Mouse (Mus musculus) Patski (cell line): ENCODE results near the gene Deaf1. TPM values are rescaled to one million over a fixed set of nuclear protein-coding genes. Genes with fewer than 3 reads are reported as not detected.

ENCODE experiments used
- ATAC-seq: fragments of 100-300 bp; one replicate; pipeline ENCODE4 v1.8.0; 2021
- CTCF ChIA-PET: fragments of 350-600 bp; sonication (Branson Sonifier 250); formaldehyde crosslinking; loops from one replicate; lab custom pipeline; 2022; ENCODE audit warnings: inconsistent platforms; lab: Charles Lee
- POLR2A ChIA-PET: fragments of 350-600 bp; sonication (Branson Sonifier 250); formaldehyde crosslinking; loops from one replicate; lab custom pipeline; 2022; ENCODE audit warnings: antibody characterized with exemption, inconsistent platforms; lab: Charles Lee
- DNase-seq: peaks from one replicate; pipeline ENCODE4 v3.0.0-alpha.2; 2011; ENCODE audit warnings: low read depth, low spot score
- H3K27me3 ChIP-seq: fragments of 371-371 bp; one replicate; pipeline ENCODE4 v1.5.1; 2021
- CTCF ChIP-seq: fragments of 100-300 bp; IDR thresholded peaks from one replicate; pipeline ENCODE4 v1.5.1; 2021
- in situ Hi-C: fragments of 300-500 bp; cut with MboI; formaldehyde crosslinking; loops from 3 replicates; pipeline ENCODE4 v1.11.1; 2018; ENCODE audit warnings: low pct_unique_long_range_greater_than_20kb, mixed read lengths
- polyA plus RNA-seq: library from polyadenylated mRNA; unstranded; gene quantifications from one replicate; pipeline ENCODE4 v1.2.3, GENCODE M21; 2021

Deaf1 gene
- polyA plus RNA-seq, 1 experiment from 2014 or later, result 62.1 TPM

GRCm38 (mm10) chr7:141340476-141340875 is 13.0 kb upstream of the Deaf1 start:
- CTCF ChIA-PET, result interaction anchor here (1.1 to 1.9 kb wide), 5 partner anchors 9 to 55 kb away, joined by 3 to 4 read pairs (median 3); no protein-coding TSS in a partner anchor
- no peaks in the 10 kb centered on the region for H3K27me3 ChIP-seq
- DNase-seq (no peak), ATAC-seq (peak; percentile 45)
- in situ Hi-C loops, result no loop called here
- POLR2A ChIA-PET, result interaction anchor here (1.8 to 1.9 kb wide), 2 partner anchors 12 to 20 kb away, joined by 6 to 8 read pairs; no protein-coding TSS in a partner anchor
- no peak for TF ChIP-seq CTCF

GRCm38 (mm10) chr7:141340023-141340422 is 12.5 kb upstream of the Deaf1 start:
- in situ Hi-C loops, result no loop called here

GRCm38 (mm10) chr7:141339215-141339920 is 11.9 kb upstream of the Deaf1 start:
- no peaks in the 10 kb centered on the region for H3K27me3 ChIP-seq
- ChIA-PET CTCF (interaction anchor here (0.8 to 2.5 kb wide), 9 partner anchors 10 to 101 kb away, joined by 3 to 9 read pairs (median 3); partner anchors contain the start of gene Taldo1), POLR2A (interaction anchor here (0.8 to 1.9 kb wide), 6 partner anchors 11 to 58 kb away, joined by 3 to 9 read pairs (median 6); partner anchors contain the start of gene Taldo1)
- DNase-seq, result no peak
- peak; percentile 6 for ATAC-seq
- in situ Hi-C loops, result no loop called here
- TF ChIP-seq CTCF, result no peak

More at GRCm38 (mm10) chr7:141340023-141340422, 12.5 kb upstream of the Deaf1 start:
- no peak for TF ChIP-seq CTCF
- no peaks in the 10 kb centered on the region for H3K27me3 ChIP-seq
- CTCF ChIA-PET, result interaction anchor here (0.8 to 2.5 kb wide), 10 partner anchors 9 to 101 kb away, joined by 3 to 9 read pairs (median 4); partner anchors contain the start of gene Taldo1
- DNase-seq (no peak), ATAC-seq (no peak)
- POLR2A ChIA-PET, result interaction anchor here (0.8 to 1.9 kb wide), 3 partner anchors 11 to 59 kb away, joined by 6 to 9 read pairs (median 8); no protein-coding TSS in a partner anchor

GRCm38 (mm10) chr7:141338576-141339131 is 11.2 kb upstream of the Deaf1 start, which contains the start of gene Eps8l2:
Gene Eps8l2, plus strand, starts transcription at chr7:141338880.
- ATAC-seq, result peak; percentile 55
- no peak for DNase-seq
- H3K27me3 ChIP-seq, result no peaks in the 10 kb centered on the region
- CTCF ChIA-PET, result interaction anchor here (1.0 to 2.5 kb wide), 7 partner anchors 9 to 102 kb away, joined by 3 to 9 read pairs (median 3); partner anchors contain the start of gene Taldo1
- no peak for TF ChIP-seq CTCF
- POLR2A ChIA-PET, result interaction anchor here (0.8 to 1.9 kb wide), 6 partner anchors 10 to 56 kb away, joined by 3 to 8 read pairs (median 4); partner anchors contain the start of gene Taldo1
- in situ Hi-C loops, result no loop called here

- ChIA-PET CTCF (interaction anchor here (1.0 to 2.5 kb wide), 4 partner anchors 8 to 57 kb away, joined by 3 to 9 read pairs (median 5); partner anchors contain the start of gene Taldo1), POLR2A (interaction anchor here (0.5 to 1.4 kb wide), 4 partner anchors 20 to 57 kb away, joined by 3 to 5 read pairs (median 3); partner anchors contain the start of gene Taldo1)
- H3K27me3 ChIP-seq, result no peaks in the 10 kb centered on the region
- no peak for ATAC-seq
- in situ Hi-C loops, result no loop called here
- no peak for TF ChIP-seq CTCF
- DNase-seq, result no peak
Observed at GRCm38 (mm10) chr7:141337716-141338416, 10.4 kb upstream of the Deaf1 start.

GRCm38 (mm10) chr7:141336296-141336695 is 8.8 kb upstream of the Deaf1 start:
- DNase-seq, result no peak
- TF ChIP-seq CTCF, result no peak
- ChIA-PET POLR2A (interaction anchor here (0.6 kb wide), 1 partner anchor 55 kb away, joined by 6 read pairs; no protein-coding TSS in a partner anchor), CTCF (interaction anchor here (3.2 kb wide), 1 partner anchor 58 kb away, joined by 8 read pairs; no protein-coding TSS in a partner anchor)
- no peak for ATAC-seq
- no peaks in the 10 kb centered on the region for H3K27me3 ChIP-seq
- in situ Hi-C loops, result no loop called here

- in situ Hi-C loops, result no loop called here
- ChIA-PET POLR2A (interaction anchor here (0.6 kb wide), 1 partner anchor 55 kb away, joined by 6 read pairs; no protein-coding TSS in a partner anchor), CTCF (interaction anchor here (3.2 kb wide), 1 partner anchor 59 kb away, joined by 8 read pairs; no protein-coding TSS in a partner anchor)
- H3K27me3 ChIP-seq, result no peaks in the 10 kb centered on the region
- TF ChIP-seq CTCF, result no peak
- no peak for ATAC-seq
- no peak for DNase-seq
Observed at GRCm38 (mm10) chr7:141335682-141336081, 8.2 kb upstream of the Deaf1 start.

GRCm38 (mm10) chr7:141335044-141335579 is 7.6 kb upstream of the Deaf1 start:
- DNase-seq (no peak), ATAC-seq (no peak)
- in situ Hi-C loops, result no loop called here
- no peaks in the 10 kb centered on the region for H3K27me3 ChIP-seq
- ChIA-PET CTCF (interaction anchor here (3.2 kb wide), 1 partner anchor 60 kb away, joined by 8 read pairs; no protein-coding TSS in a partner anchor), POLR2A (no interaction called here)
- no peak for TF ChIP-seq CTCF

- DNase-seq (no peak), ATAC-seq (no peak)
- POLR2A ChIA-PET, result interaction anchor here (1.5 kb wide), 1 partner anchor 59 kb away, joined by 3 read pairs; the partner anchor contains the start of gene Taldo1
- no peaks in the 10 kb centered on the region for H3K27me3 ChIP-seq
- CTCF ChIA-PET, result interaction anchor here (1.2 kb wide), 1 partner anchor 72 kb away, joined by 3 read pairs; no protein-coding TSS in a partner anchor
- no peak for TF ChIP-seq CTCF
- in situ Hi-C loops, result no loop called here
Observed at GRCm38 (mm10) chr7:141331990-141332389, 4.5 kb upstream of the Deaf1 start.
